In the genomic region with DNA sequence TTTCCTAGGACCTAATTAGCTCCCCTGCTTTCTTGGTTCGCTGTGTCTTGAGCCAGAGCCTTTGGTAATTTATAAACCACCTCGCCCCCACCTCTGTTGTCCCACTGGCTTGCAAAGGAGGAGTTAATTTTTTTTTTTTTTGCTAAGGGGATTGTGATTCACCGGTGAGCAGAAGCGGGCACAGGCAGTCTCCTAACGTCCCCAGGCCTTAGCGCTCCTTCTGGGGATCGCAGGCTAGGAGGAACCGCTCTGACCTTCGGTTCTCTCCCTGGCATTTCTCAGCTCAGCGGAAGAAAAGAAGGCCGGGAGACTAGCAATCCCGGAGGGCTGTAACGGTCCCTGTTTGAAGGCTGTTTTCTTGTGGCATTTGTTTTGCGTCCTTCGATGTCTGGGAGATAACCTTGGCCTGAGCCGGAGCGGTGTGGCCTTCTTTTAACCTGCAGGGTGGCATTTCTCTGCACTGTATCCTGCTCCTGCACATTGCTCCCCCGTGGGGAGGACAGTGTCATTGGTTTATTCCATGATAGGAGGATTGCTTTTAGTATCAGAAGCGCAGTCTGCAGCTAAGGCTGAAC, we compare ENCODE assay signal across 8 mouse cellular contexts. TPM values are rescaled to one million over a fixed set of nuclear protein-coding genes. Genes with fewer than 3 reads are reported as not detected.
A peak's percentile ranks its signal among the peaks of the same experiment; 100 is the strongest.
DNase-seq lines count a peak whose midpoint lies in the region; ATAC-seq and TF ChIP-seq lines count a peak whose summit lies in the region.

No protein-coding gene starts in this region.

- peaks cover 0 to 20% of the 10 kb centered on the region in 2 experiments; a peak in 2 of 4 replicates for H3K4me1 ChIP-seq in CH12.LX (ENCODE audit: control insufficient read depth in 1 of 2, insufficient read depth in 2 of 2)
- peaks cover 10% of the 10 kb centered on the region for H3K4me1 ChIP-seq in embryonic facial prominence, embryonic 10.5 days
- peaks cover 4% of the 10 kb centered on the region; the same call in 1 of the 2 replicates for H3K4me1 ChIP-seq in heart, embryonic 15.5 days (replicated peaks)

- TF ChIP-seq POLR2A in CH12.LX (IDR thresholded peaks at IDR 0.05; ENCODE audit: low read depth, low read length) = no peak

- TF ChIP-seq RAD21 in CH12.LX (IDR thresholded peaks at IDR 0.05; ENCODE audit: low read depth, low read length) = no peak

- TF ChIP-seq EP300 in CH12.LX (IDR thresholded peaks at IDR 0.05; ENCODE audit: low read length) = no peak

- H3K79me2 ChIP-seq in CH12.LX (replicated peaks; ENCODE audit: control insufficient read depth, extremely low read depth, insufficient read depth, poor library complexity, severe bottlenecking) = no peaks in the 10 kb centered on the region

- peak overlapping the region; percentile 56 to 95 (median 83) for H3K4me3 ChIP-seq in CH12.LX (replicated peaks in 1 of 3; ENCODE audit: low read depth in 2 of 3, low read length in 2 of 3, poor library complexity in 1 of 3)
- peak overlapping the region; percentile 83 for H3K4me3 ChIP-seq in embryonic facial prominence, embryonic 10.5 days
- peak overlapping the region; percentile 67 for H3K4me3 ChIP-seq in heart, embryonic 15.5 days

- 14% methylated on average over 19 of the region's 19 CpGs for WGBS in embryonic facial prominence, embryonic 10.5 days
- WGBS in heart, embryonic 15.5 days = 7% methylated on average over 19 of the region's 19 CpGs

- no peak for TF ChIP-seq CTCF in CH12.LX (conservative IDR thresholded peaks at IDR 0.05 in 1 of 2, IDR thresholded peaks at IDR 0.05 in 1 of 2; ENCODE audit: low read depth in 2 of 2, low read length in 2 of 2)

- H3K4me2 ChIP-seq in CH12.LX (ENCODE audit: insufficient read depth, low read depth, poor library complexity, severe bottlenecking) = peak overlapping the region; percentile 67
- H3K4me2 ChIP-seq in heart, embryonic 15.5 days = peak overlapping the region; percentile 84

- DNase-seq in CH12.LX (ENCODE audit: extremely low read depth) (no peak), R1 (ENCODE audit: low read depth, low spot score) (peak; percentile 53)
- no peak for DNase-seq in embryonic facial prominence, embryonic 10.5 days (ENCODE audit: low spot score)
- peak; percentile 64 to 80 for DNase-seq in kidney, postnatal 25 days
- DNase-seq in lung, postnatal 14 days = peak; percentile 14
- peak; percentile 28 for DNase-seq in right cerebral cortex, postnatal 4 days
- no peak for DNase-seq in spleen, postnatal 36 days (ENCODE audit: low spot score in 2 of 2)

- ATAC-seq in heart, embryonic 15.5 days (replicated peaks; ENCODE audit: insufficient number of reproducible peaks, insufficient read depth, low FRiP score, low read depth) = 0 out of 2 replicates have a peak, but pooled peaks have one; percentile 0

- no peaks in the 10 kb centered on the region for H3K27me3 ChIP-seq in CH12.LX (replicated peaks)
- peaks cover 15% of the 10 kb centered on the region for H3K27me3 ChIP-seq in embryonic facial prominence, embryonic 10.5 days (replicated peaks; ENCODE audit: low read depth, poor library complexity, severe bottlenecking)
- no peaks in the 10 kb centered on the region for H3K27me3 ChIP-seq in heart, embryonic 15.5 days

- dilution Hi-C loops in CH12.LX (cut with MboI; ENCODE audit: extremely low pct_ligation_motif_present, extremely low pct_unique_long_range_greater_than_20kb, low sequenced_read_pairs) = no loop called here

- no peak overlapping the region for H3K27ac ChIP-seq in CH12.LX (ENCODE audit: insufficient read depth, low read depth)
- H3K27ac ChIP-seq in embryonic facial prominence, embryonic 10.5 days (replicated peaks) = no peak overlapping the region
- peak overlapping the region; percentile 61 for H3K27ac ChIP-seq in heart, embryonic 15.5 days

- no peaks in the 10 kb centered on the region for H3K9me3 ChIP-seq in CH12.LX (replicated peaks; ENCODE audit: low read length)
- H3K9me3 ChIP-seq in embryonic facial prominence, embryonic 10.5 days = no peaks in the 10 kb centered on the region
- H3K9me3 ChIP-seq in heart, embryonic 15.5 days (replicated peaks) = no peaks in the 10 kb centered on the region

- in situ Hi-C loops in CH12.LX (cut with MboI; ENCODE audit: low pct_ligation_motif_present, low pct_unique_long_range_greater_than_20kb, low sequenced_read_pairs) = loop anchor here (5.0 kb wide), 1 partner anchor 34 kb away; no protein-coding TSS in a partner anchor

- peak overlapping the region; percentile 68 for H3K9ac ChIP-seq in CH12.LX (ENCODE audit: insufficient read depth, low read depth)
- H3K9ac ChIP-seq in heart, embryonic 15.5 days = peak overlapping the region; percentile 66

- H3K36me3 ChIP-seq in CH12.LX (replicated peaks in 1 of 2; ENCODE audit: control insufficient read depth in 1 of 2, insufficient read depth in 1 of 2, low read length in 1 of 2) = peaks cover 0 to 32% of the 10 kb centered on the region in 2 experiments
- H3K36me3 ChIP-seq in embryonic facial prominence, embryonic 10.5 days (replicated peaks) = no peaks in the 10 kb centered on the region
- H3K36me3 ChIP-seq in heart, embryonic 15.5 days = no peaks in the 10 kb centered on the region

TF ChIP-seq in CH12.LX, 34 proteins besides CTCF, POLR2A, EP300 and RAD21:
- TF ChIP-seq USF1 (IDR thresholded peaks at IDR 0.05; ENCODE audit: low read depth, low read length) (no peak), SIN3A (IDR thresholded peaks at IDR 0.05; ENCODE audit: low read length) (no peak), ZC3H11A (IDR thresholded peaks at IDR 0.05; ENCODE audit: low read depth, low read length) (no peak), PAX5 (IDR thresholded peaks at IDR 0.05; ENCODE audit: low read length) (no peak), CHD2 (IDR thresholded peaks at IDR 0.05; ENCODE audit: low read length) (no peak), MAFK (IDR thresholded peaks at IDR 0.05; ENCODE audit: insufficient replicate concordance, low read length) (no peak)

RNA-seq across cellular contexts. Expression of a gene that starts 0.9 kb away (rescaled TPM):
- 8.5 and 9.1 TPM in 2 replicates for total RNA-seq in CH12.LX (2012; rRNA removed)
- 11.8 and 12.3 TPM in 2 replicates for total RNA-seq in CH12.LX (2014; rRNA removed)
- 8.1 and 9.2 TPM in 2 replicates for polyA plus RNA-seq in CH12.LX (2012; ENCODE audit: insufficient read length, low read depth)
- 4.2 and 4.6 TPM in 2 replicates for polyA plus RNA-seq in embryonic facial prominence, embryonic 10.5 days (2016; fragmentation: Nextera tagmentation; extraction: Ambion mirVana)
- polyA plus RNA-seq in heart, embryonic 15.5 days (2015; fragmentation: Nextera tagmentation; extraction: Ambion mirVana) = 18.4 and 23.3 TPM in 2 replicates

RNA-seq across cellular contexts. Expression of a gene that starts 30.0 kb away (rescaled TPM):
- total RNA-seq in CH12.LX (2012; rRNA removed) (29.9 and 31.8 TPM in 2 replicates), CH12.LX (2014; rRNA removed) (38.9 and 50.4 TPM in 2 replicates)
- polyA plus RNA-seq in CH12.LX (2012; ENCODE audit: insufficient read length, low read depth) = 32.5 and 36.7 TPM in 2 replicates
- 82.4 and 85.0 TPM in 2 replicates for polyA plus RNA-seq in embryonic facial prominence, embryonic 10.5 days (2016; fragmentation: Nextera tagmentation; extraction: Ambion mirVana)
- 38.0 and 40.5 TPM in 2 replicates for polyA plus RNA-seq in heart, embryonic 15.5 days (2015; fragmentation: Nextera tagmentation; extraction: Ambion mirVana)

Comparison
In these comparisons a context has a peak if more than half of its experiments do, and no peak if none do; other contexts are left out.
1. DNase-seq: peak in R1 (single experiment), kidney, postnatal 25 days (2 of 2), lung, postnatal 14 days (single experiment) and right cerebral cortex, postnatal 4 days (single experiment); none in CH12.LX (single experiment), embryonic facial prominence, embryonic 10.5 days (single experiment) and spleen, postnatal 36 days (0 of 2).
2. Peak in every context shown above with its lines, with median percentiles within 50 percentile points of each other: H3K4me3 ChIP-seq.